Mouse (Mus musculus) limb, embryonic 15.5 days (tissue): Measurements from ENCODE around the gene Dhx8. TPM values are rescaled to one million over a fixed set of nuclear protein-coding genes. Genes with fewer than 3 reads are reported as not detected.
A peak's percentile ranks its signal among the peaks of the same experiment; 100 is the strongest.

ENCODE experiments used
- ATAC-seq: fragments of 200-750 bp; cut with Nextera tagmentation; 2 replicates; pipeline ENCODE4 v1.8.0; 2017; ENCODE audit warnings: low read depth, moderate TSS enrichment; ENCODE audit not compliant: insufficient number of reproducible peaks, low FRiP score, low TSS enrichment
- H3K27ac ChIP-seq: fragments of 300-500 bp; sonication (generic); 2 replicates; pipeline ENCODE4 v1.5.1; 2015; ENCODE audit warnings: moderate library complexity, mild to moderate bottlenecking, inconsistent platforms
- H3K27me3 ChIP-seq: fragments of 300-500 bp; sonication (generic); 2 replicates; pipeline ENCODE4 v1.6.1; 2015; ENCODE audit warnings: inconsistent platforms
- H3K36me3 ChIP-seq: fragments of 300-500 bp; sonication (generic); 2 replicates; pipeline ENCODE4 v1.6.1; 2015; ENCODE audit warnings: inconsistent platforms
- H3K4me1 ChIP-seq: fragments of 300-500 bp; sonication (generic); 2 replicates; pipeline ENCODE4 v1.6.1; 2015; ENCODE audit warnings: inconsistent platforms
- H3K4me2 ChIP-seq: fragments of 300-500 bp; sonication (generic); 2 replicates; pipeline ENCODE4 v1.6.1; 2015; ENCODE audit warnings: mild to moderate bottlenecking, inconsistent platforms
- H3K4me3 ChIP-seq: fragments of 300-500 bp; sonication (generic); 2 replicates; pipeline ENCODE4 v1.5.1; 2015; ENCODE audit warnings: mild to moderate bottlenecking, inconsistent platforms
- H3K9ac ChIP-seq: fragments of 300-500 bp; sonication (generic); 2 replicates; pipeline ENCODE4 v1.6.1; 2015; ENCODE audit warnings: inconsistent platforms
- H3K9me3 ChIP-seq: fragments of 300-500 bp; sonication (generic); 2 replicates; pipeline ENCODE4 v1.6.1; 2016; ENCODE audit warnings: inconsistent platforms
- WGBS: fragments of 180-500 bp; shearing (Covaris S2); methylation state at CpG from one replicate; pipeline ENCODE4 v1.1.7; 2015; 5-methylcytosine and 5-hydroxymethylcytosine counted together
- polyA plus RNA-seq: library from polyadenylated mRNA; unstranded; fragments of >200 nt; fragmentation: Nextera tagmentation; extraction: Ambion mirVana; gene quantifications from 2 replicates; pipeline ENCODE4 v1.2.1, GENCODE M21; 2015

Gene Dhx8
- polyA plus RNA-seq, 1 experiment from 2014 or later = 34.7 TPM

GRCm38 (mm10) chr11:101784072-101784471, 51.4 kb downstream of the Dhx8 start:
- peaks cover 54% of the 10 kb centered on the region for H3K27me3 ChIP-seq
- no peaks in the 10 kb centered on the region for H3K36me3 ChIP-seq
- H3K27ac ChIP-seq = peak overlapping the region; percentile 68; the same call in 1 of the 2 replicates
- H3K9me3 ChIP-seq = no peaks in the 10 kb centered on the region
- peak overlapping the region; percentile 53 for H3K4me3 ChIP-seq
- peak overlapping the region; percentile 99 for H3K4me2 ChIP-seq
- H3K9ac ChIP-seq = peak overlapping the region; percentile 44; the same call in 1 of the 2 replicates
- WGBS = under 1% methylated on average over 16 of the region's 19 CpGs
- no peak for ATAC-seq
- H3K4me1 ChIP-seq = peaks cover 28% of the 10 kb centered on the region

GRCm38 (mm10) chr11:101784488-101785142, 51.9 kb downstream of the Dhx8 start:
- Histone ChIP-seq H3K9me3 (no peaks in the 10 kb centered on the region), H3K36me3 (no peaks in the 10 kb centered on the region), H3K27me3 (peaks cover 59% of the 10 kb centered on the region), H3K4me1 (peaks cover 28% of the 10 kb centered on the region), H3K27ac (peak overlapping the region; percentile 68), H3K4me3 (peak overlapping the region; percentile 53), H3K4me2 (peak overlapping the region; percentile 99), H3K9ac (peak overlapping the region; percentile 44)
- peak; percentile 61 for ATAC-seq
- under 1% methylated on average over 61 of the region's 67 CpGs for WGBS

DNA sequence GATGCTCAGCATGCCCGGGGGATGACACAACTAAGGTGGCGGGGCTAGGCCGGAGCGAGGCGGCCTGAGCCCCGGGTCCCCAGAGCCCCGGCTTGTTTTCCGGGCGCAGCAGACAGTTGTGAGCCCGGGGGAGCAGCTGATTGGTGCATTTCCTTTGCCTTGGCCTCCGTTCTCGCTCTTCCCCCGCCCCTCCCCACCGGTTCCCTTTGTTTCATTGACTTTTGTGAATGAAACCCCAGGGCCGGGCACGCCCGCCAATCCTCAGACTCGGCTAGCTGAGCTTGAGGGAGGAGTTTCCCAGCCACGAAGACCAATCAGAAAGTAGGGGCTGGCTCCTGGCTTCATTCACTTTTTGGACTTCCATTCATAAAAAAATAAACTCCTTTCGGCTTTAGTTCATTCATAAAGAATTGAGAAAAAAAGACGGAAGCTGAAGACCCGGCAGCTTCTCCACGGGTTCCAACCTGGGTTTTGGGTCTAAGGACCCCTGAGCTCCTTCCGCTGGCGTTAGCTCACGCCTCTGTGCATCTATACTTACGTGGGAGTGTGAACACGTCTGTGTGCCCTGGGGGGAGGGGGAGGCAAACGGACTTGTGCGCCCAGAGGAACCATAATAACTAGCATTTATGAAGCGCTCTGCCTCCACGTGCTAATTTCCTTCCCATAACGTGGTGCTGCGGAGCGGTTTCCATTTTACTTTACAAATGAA, 52.6 kb downstream of the Dhx8 start, which contains the start of gene Etv4:
Gene Etv4 (minus strand): TSS at position 229 of the 709 bp plus-strand sequence.
- Histone ChIP-seq H3K4me1 (peaks cover 32% of the 10 kb centered on the region), H3K36me3 (no peaks in the 10 kb centered on the region), H3K27ac (peak within 1 kb of the TSS; percentile 68), H3K4me3 (peak within 1 kb of the TSS; percentile 53), H3K4me2 (peak within 1 kb of the TSS; percentile 99), H3K9me3 (no peaks in the 10 kb centered on the region), H3K27me3 (peaks cover 59% of the 10 kb centered on the region), H3K9ac (peak within 1 kb of the TSS; percentile 44)
- under 1% methylated on average over 34 of the region's 35 CpGs for WGBS
- ATAC-seq = peak; percentile 85

GRCm38 (mm10) chr11:101785852-101786205, 53.1 kb downstream of the Dhx8 start:
- peaks cover 59% of the 10 kb centered on the region for H3K27me3 ChIP-seq
- no peak overlapping the region for H3K27ac ChIP-seq
- peak overlapping the region; percentile 99 for H3K4me2 ChIP-seq
- no peaks in the 10 kb centered on the region for H3K9me3 ChIP-seq
- no peaks in the 10 kb centered on the region for H3K36me3 ChIP-seq
- peak overlapping the region; percentile 53 for H3K4me3 ChIP-seq
- WGBS = 14% methylated on average over 7 of the region's 7 CpGs
- peaks cover 38% of the 10 kb centered on the region for H3K4me1 ChIP-seq
- H3K9ac ChIP-seq = no peak overlapping the region
- no peak for ATAC-seq

- WGBS = 58% methylated on average over 7 of the region's 7 CpGs
- no peaks in the 10 kb centered on the region for H3K9me3 ChIP-seq
- H3K4me1 ChIP-seq = peaks cover 46% of the 10 kb centered on the region
- no peak for ATAC-seq
- no peak overlapping the region for H3K9ac ChIP-seq
- peaks cover 58% of the 10 kb centered on the region for H3K27me3 ChIP-seq
- H3K36me3 ChIP-seq = no peaks in the 10 kb centered on the region
- H3K27ac ChIP-seq = no peak overlapping the region
- H3K4me3 ChIP-seq = no peak overlapping the region
- H3K4me2 ChIP-seq = no peak overlapping the region
These were observed 53.9 kb downstream of the Dhx8 start for GRCm38 (mm10) chr11:101786651-101787050.

- Histone ChIP-seq H3K9ac (no peak overlapping the region), H3K27ac (no peak overlapping the region), H3K36me3 (no peaks in the 10 kb centered on the region), H3K4me3 (no peak overlapping the region), H3K27me3 (peaks cover 54% of the 10 kb centered on the region), H3K4me1 (peaks cover 46% of the 10 kb centered on the region), H3K4me2 (no peak overlapping the region), H3K9me3 (no peaks in the 10 kb centered on the region)
- ATAC-seq = no peak
- 80% methylated on average over 1 of the region's 1 CpGs for WGBS
These were observed 54.7 kb downstream of the Dhx8 start for GRCm38 (mm10) chr11:101787432-101787831.

DNA sequence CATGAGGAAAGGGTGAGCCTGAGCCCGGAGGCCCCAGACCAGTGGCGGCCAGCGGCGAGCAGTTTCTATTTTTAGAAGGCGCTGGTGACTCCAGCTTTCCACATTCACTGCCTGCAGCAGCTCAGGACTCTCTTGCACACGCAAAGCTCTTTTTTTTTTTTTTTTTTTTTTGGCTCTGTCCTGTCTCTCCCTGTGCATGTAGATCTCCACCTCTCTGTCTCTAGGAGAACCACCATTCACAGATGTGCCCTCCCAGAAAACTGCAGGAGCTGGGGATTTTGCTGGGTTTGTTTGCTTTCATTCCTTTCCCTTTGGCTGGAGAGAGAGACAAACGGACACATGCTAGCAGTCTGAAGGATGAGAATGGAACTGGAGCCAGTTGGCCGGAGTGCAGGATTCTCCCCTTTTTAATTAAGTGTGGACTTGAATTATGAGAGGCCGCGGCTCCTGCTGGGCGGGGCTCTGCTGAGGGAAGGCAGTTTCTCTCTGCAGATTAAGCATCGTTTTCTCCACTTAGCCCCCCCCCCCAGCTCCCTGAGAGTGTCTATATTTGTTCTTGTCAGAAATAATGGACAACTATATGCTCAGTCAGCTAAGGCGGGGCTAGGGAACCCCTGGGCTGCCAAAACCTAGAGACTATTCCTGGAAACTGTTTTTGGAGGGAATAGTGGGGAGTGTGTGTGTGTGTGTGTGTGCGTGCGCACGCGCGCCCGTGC, 58.2 kb downstream of the Dhx8 start:
- H3K27me3 ChIP-seq = peaks cover 23% of the 10 kb centered on the region
- peaks cover 22% of the 10 kb centered on the region for H3K4me1 ChIP-seq
- no peak overlapping the region for H3K4me3 ChIP-seq
- H3K4me2 ChIP-seq = peak overlapping the region; percentile 36
- ATAC-seq = peak; percentile 40; the same call in 1 of the 2 replicates
- H3K36me3 ChIP-seq = no peaks in the 10 kb centered on the region
- 26% methylated on average over 19 of the region's 19 CpGs for WGBS
- H3K9me3 ChIP-seq = no peaks in the 10 kb centered on the region
- peak overlapping the region; percentile 71 for H3K27ac ChIP-seq
- H3K9ac ChIP-seq = no peak overlapping the region

- no peak for ATAC-seq
- WGBS = 78% methylated on average over 2 of the region's 2 CpGs
- no peak overlapping the region for H3K9ac ChIP-seq
- H3K36me3 ChIP-seq = no peaks in the 10 kb centered on the region
- H3K4me3 ChIP-seq = no peak overlapping the region
- H3K4me2 ChIP-seq = no peak overlapping the region
- H3K27ac ChIP-seq = no peak overlapping the region
- H3K4me1 ChIP-seq = peaks cover 9% of the 10 kb centered on the region
- H3K27me3 ChIP-seq = no peaks in the 10 kb centered on the region
- no peaks in the 10 kb centered on the region for H3K9me3 ChIP-seq
These were observed 64.6 kb downstream of the Dhx8 start for GRCm38 (mm10) chr11:101797355-101797754.

DNA sequence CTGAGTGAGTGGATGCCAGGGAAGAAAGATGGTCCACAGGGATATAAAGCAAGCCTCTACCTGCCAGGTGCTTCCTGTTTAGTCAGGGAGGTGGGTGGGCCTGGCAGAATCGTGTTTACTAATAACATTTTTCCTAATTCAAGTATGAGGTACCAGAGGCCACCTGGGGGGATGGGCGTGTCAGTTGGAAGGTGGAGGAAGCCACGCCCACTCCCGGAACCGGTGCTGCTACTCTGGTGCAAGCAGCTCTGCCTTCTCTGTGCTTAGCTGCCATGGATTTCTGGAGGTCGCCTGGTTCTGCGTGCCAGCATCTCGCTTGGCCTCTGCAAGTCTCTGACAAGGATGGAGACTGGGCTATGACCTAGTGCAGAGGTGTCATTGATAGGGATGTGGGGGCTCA, 65.4 kb downstream of the Dhx8 start:
- 34% methylated on average over 8 of the region's 8 CpGs for WGBS
- Histone ChIP-seq H3K4me2 (no peak overlapping the region), H3K9me3 (no peaks in the 10 kb centered on the region), H3K27ac (no peak overlapping the region), H3K9ac (no peak overlapping the region), H3K36me3 (no peaks in the 10 kb centered on the region), H3K4me1 (peaks cover 9% of the 10 kb centered on the region), H3K4me3 (no peak overlapping the region), H3K27me3 (no peaks in the 10 kb centered on the region)
- ATAC-seq = no peak

- no peak overlapping the region for H3K9ac ChIP-seq
These were observed 68.7 kb downstream of the Dhx8 start for GRCm38 (mm10) chr11:101801386-101801785.

GRCm38 (mm10) chr11:101805113-101805704, 72.5 kb downstream of the Dhx8 start:
- Histone ChIP-seq H3K4me3 (no peak overlapping the region), H3K27ac (no peak overlapping the region), H3K36me3 (no peaks in the 10 kb centered on the region), H3K4me1 (peaks cover 16% of the 10 kb centered on the region), H3K9me3 (no peaks in the 10 kb centered on the region), H3K9ac (no peak overlapping the region), H3K4me2 (no peak overlapping the region), H3K27me3 (peaks cover 6% of the 10 kb centered on the region; the same call in 1 of the 2 replicates)
- 82% methylated on average over 8 of the region's 8 CpGs for WGBS
- no peak for ATAC-seq

More at GRCm38 (mm10) chr11:101801386-101801785, 68.7 kb downstream of the Dhx8 start:
- Histone ChIP-seq H3K36me3 (no peaks in the 10 kb centered on the region), H3K27ac (no peak overlapping the region), H3K27me3 (no peaks in the 10 kb centered on the region), H3K9me3 (no peaks in the 10 kb centered on the region), H3K4me1 (peaks cover 9% of the 10 kb centered on the region), H3K4me2 (0 out of 2 replicates have a peak overlapping the region, but pooled peaks have one; percentile 7), H3K4me3 (no peak overlapping the region)
- no peak for ATAC-seq
- 2% methylated on average over 5 of the region's 5 CpGs for WGBS
